Mouse (Mus musculus) thymus, adult 2 months (tissue): ENCODE results near the gene Rd3.

Experiments used
- CTCF ChIP-seq: fragments of 200-500 bp; IDR thresholded peaks from 2 replicates; pipeline ENCODE4 v1.5.1; 2012; ENCODE audit warnings: mild to moderate bottlenecking, control low read depth, low read length, moderate library complexity, borderline replicate concordance; ENCODE audit not compliant: control insufficient read depth, poor library complexity, insufficient read depth; ENCODE audit errors: extremely low read depth
- POLR2A ChIP-seq: fragments of 200-500 bp; IDR thresholded peaks from 2 replicates; pipeline ENCODE4 v1.6.1; 2012; ENCODE audit warnings: mild to moderate bottlenecking, low read length, control low read depth, moderate library complexity; ENCODE audit not compliant: control insufficient read depth, poor library complexity, insufficient read depth; ENCODE audit errors: extremely low read depth

DNA sequence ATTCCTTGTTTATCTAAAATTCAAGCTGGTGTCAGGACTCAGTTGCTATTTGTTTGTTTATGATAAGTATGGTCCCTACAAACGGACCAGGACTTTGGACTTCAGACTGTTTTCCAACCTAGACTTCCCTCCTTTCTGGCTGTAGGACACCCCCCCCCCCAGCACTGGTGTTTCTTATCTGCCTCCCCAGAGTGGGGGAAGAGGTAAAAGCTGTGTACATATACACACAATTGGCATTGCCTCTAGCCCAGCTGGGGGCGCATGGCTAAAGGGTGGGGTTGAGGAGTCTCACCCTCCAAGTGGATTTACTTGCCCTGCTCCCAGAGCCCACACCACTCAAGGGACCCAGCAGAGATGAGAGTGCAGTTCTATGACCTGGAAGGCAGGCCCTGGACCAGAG is 30.3 kb upstream of the Rd3 start:
- TF ChIP-seq CTCF (no peak), POLR2A (no peak)
